Mouse (Mus musculus): Measurements from ENCODE around the gene Pik3r6. TPM values are rescaled to one million over a fixed set of nuclear protein-coding genes. Genes with fewer than 3 reads are reported as not detected.
A peak's percentile ranks its signal among the peaks of the same experiment; 100 is the strongest.

Pik3r6 gene
- polyA plus RNA-seq, 1 experiment from 2014 or later = 4.3 TPM

- Histone ChIP-seq H3K9ac (no peak overlapping the region), H3K36me3 (no peaks in the 10 kb centered on the region), H3K27ac (no peak overlapping the region), H3K4me3 (no peak overlapping the region), H3K27me3 (peaks cover 9% of the 10 kb centered on the region; the same call in 1 of the 2 replicates), H3K4me1 (replicated peaks) (peaks cover 1% of the 10 kb centered on the region), H3K4me2 (no peak overlapping the region), H3K9me3 (replicated peaks) (no peaks in the 10 kb centered on the region)
- ATAC-seq (replicated peaks; ENCODE audit: insufficient number of reproducible peaks, insufficient read depth, low FRiP score, low read depth) = no peak
- 72% methylated on average over 5 of the region's 5 CpGs for WGBS
Observed at GRCm38 (mm10) chr11:68472162-68472849, 30.5 kb upstream of the Pik3r6 start.

- WGBS = 71% methylated on average over 6 of the region's 6 CpGs
- Histone ChIP-seq H3K4me2 (no peak overlapping the region), H3K4me3 (no peak overlapping the region), H3K4me1 (replicated peaks) (peaks cover 19% of the 10 kb centered on the region), H3K9me3 (replicated peaks) (no peaks in the 10 kb centered on the region), H3K9ac (no peak overlapping the region), H3K27ac (no peak overlapping the region), H3K27me3 (peaks cover 9% of the 10 kb centered on the region; the same call in 1 of the 2 replicates), H3K36me3 (no peaks in the 10 kb centered on the region)
- ATAC-seq (replicated peaks; ENCODE audit: insufficient number of reproducible peaks, insufficient read depth, low FRiP score, low read depth) = no peak
Observed at GRCm38 (mm10) chr11:68474600-68474999, 28.2 kb upstream of the Pik3r6 start.

- H3K4me3 ChIP-seq = no peak overlapping the region
- no peak for ATAC-seq (replicated peaks; ENCODE audit: insufficient number of reproducible peaks, insufficient read depth, low FRiP score, low read depth)
- H3K4me2 ChIP-seq = no peak overlapping the region
- H3K4me1 ChIP-seq (replicated peaks) = peaks cover 19% of the 10 kb centered on the region
- H3K9me3 ChIP-seq (replicated peaks) = no peaks in the 10 kb centered on the region
- H3K9ac ChIP-seq = no peak overlapping the region
- peaks cover 9% of the 10 kb centered on the region; the same call in 1 of the 2 replicates for H3K27me3 ChIP-seq
- no peaks in the 10 kb centered on the region for H3K36me3 ChIP-seq
- no peak overlapping the region for H3K27ac ChIP-seq
- 76% methylated on average over 7 of the region's 7 CpGs for WGBS
Observed at GRCm38 (mm10) chr11:68475676-68476075, 27.1 kb upstream of the Pik3r6 start.

- no peak overlapping the region for H3K4me3 ChIP-seq
- peak overlapping the region; percentile 86 for H3K27ac ChIP-seq
- H3K4me1 ChIP-seq (replicated peaks) = peaks cover 19% of the 10 kb centered on the region
- 58% methylated on average over 6 of the region's 6 CpGs for WGBS
- no peaks in the 10 kb centered on the region for H3K36me3 ChIP-seq
- no peak overlapping the region for H3K9ac ChIP-seq
- peaks cover 9% of the 10 kb centered on the region; the same call in 1 of the 2 replicates for H3K27me3 ChIP-seq
- no peak overlapping the region for H3K4me2 ChIP-seq
- no peak for ATAC-seq (replicated peaks; ENCODE audit: insufficient number of reproducible peaks, insufficient read depth, low FRiP score, low read depth)
- no peaks in the 10 kb centered on the region for H3K9me3 ChIP-seq (replicated peaks)
Observed at GRCm38 (mm10) chr11:68477661-68478060, 25.2 kb upstream of the Pik3r6 start.

GRCm38 (mm10) chr11:68478574-68478981 is 24.2 kb upstream of the Pik3r6 start:
- Histone ChIP-seq H3K36me3 (no peaks in the 10 kb centered on the region), H3K27ac (peak overlapping the region; percentile 86), H3K27me3 (peaks cover 7% of the 10 kb centered on the region; the same call in 1 of the 2 replicates), H3K4me1 (replicated peaks) (peaks cover 21% of the 10 kb centered on the region), H3K4me3 (no peak overlapping the region), H3K4me2 (0 out of 2 replicates have a peak overlapping the region, but pooled peaks have one; percentile 4), H3K9me3 (replicated peaks) (no peaks in the 10 kb centered on the region), H3K9ac (no peak overlapping the region)
- WGBS = 29% methylated on average over 3 of the region's 3 CpGs
- ATAC-seq (replicated peaks; ENCODE audit: insufficient number of reproducible peaks, insufficient read depth, low FRiP score, low read depth) = no peak

- no peaks in the 10 kb centered on the region for H3K27me3 ChIP-seq
- no peak for ATAC-seq (replicated peaks; ENCODE audit: insufficient number of reproducible peaks, insufficient read depth, low FRiP score, low read depth)
- H3K4me3 ChIP-seq = no peak overlapping the region
- no peak overlapping the region for H3K27ac ChIP-seq
- H3K9me3 ChIP-seq (replicated peaks) = no peaks in the 10 kb centered on the region
- H3K9ac ChIP-seq = no peak overlapping the region
- no peaks in the 10 kb centered on the region for H3K36me3 ChIP-seq
- H3K4me1 ChIP-seq (replicated peaks) = peaks cover 35% of the 10 kb centered on the region
- 91% methylated on average over 4 of the region's 4 CpGs for WGBS
- no peak overlapping the region for H3K4me2 ChIP-seq
Observed at GRCm38 (mm10) chr11:68480660-68481059, 22.2 kb upstream of the Pik3r6 start.

- no peak overlapping the region for H3K27ac ChIP-seq
- H3K27me3 ChIP-seq = no peaks in the 10 kb centered on the region
- no peak overlapping the region for H3K4me2 ChIP-seq
- ATAC-seq (replicated peaks; ENCODE audit: insufficient number of reproducible peaks, insufficient read depth, low FRiP score, low read depth) = no peak
- no peak overlapping the region for H3K4me3 ChIP-seq
- H3K4me1 ChIP-seq (replicated peaks) = peaks cover 37% of the 10 kb centered on the region
- H3K36me3 ChIP-seq = no peaks in the 10 kb centered on the region
- H3K9ac ChIP-seq = no peak overlapping the region
- H3K9me3 ChIP-seq (replicated peaks) = no peaks in the 10 kb centered on the region
Observed at GRCm38 (mm10) chr11:68482001-68482400, 20.8 kb upstream of the Pik3r6 start.

- Histone ChIP-seq H3K36me3 (no peaks in the 10 kb centered on the region), H3K9me3 (replicated peaks) (no peaks in the 10 kb centered on the region), H3K4me3 (no peak overlapping the region), H3K4me2 (no peak overlapping the region), H3K9ac (no peak overlapping the region), H3K27ac (no peak overlapping the region), H3K4me1 (replicated peaks) (peaks cover 30% of the 10 kb centered on the region), H3K27me3 (no peaks in the 10 kb centered on the region)
- 47% methylated on average over 6 of the region's 6 CpGs for WGBS
- ATAC-seq (replicated peaks; ENCODE audit: insufficient number of reproducible peaks, insufficient read depth, low FRiP score, low read depth) = no peak
Observed at GRCm38 (mm10) chr11:68483213-68483612, 19.6 kb upstream of the Pik3r6 start.

GRCm38 (mm10) chr11:68484431-68484830 is 18.4 kb upstream of the Pik3r6 start:
- no peak for ATAC-seq (replicated peaks; ENCODE audit: insufficient number of reproducible peaks, insufficient read depth, low FRiP score, low read depth)
- no peak overlapping the region for H3K4me2 ChIP-seq
- peaks cover 23% of the 10 kb centered on the region for H3K4me1 ChIP-seq (replicated peaks)

GRCm38 (mm10) chr11:68485206-68485942 is 17.4 kb upstream of the Pik3r6 start:
- H3K27me3 ChIP-seq = no peaks in the 10 kb centered on the region
- ATAC-seq (replicated peaks; ENCODE audit: insufficient number of reproducible peaks, insufficient read depth, low FRiP score, low read depth) = 0 out of 2 replicates have a peak, but pooled peaks have one; percentile 35
- no peak overlapping the region for H3K9ac ChIP-seq
- WGBS = 29% methylated on average over 8 of the region's 8 CpGs
- no peak overlapping the region for H3K4me2 ChIP-seq
- peaks cover 23% of the 10 kb centered on the region for H3K4me1 ChIP-seq (replicated peaks)
- H3K27ac ChIP-seq = no peak overlapping the region
- H3K9me3 ChIP-seq (replicated peaks) = no peaks in the 10 kb centered on the region
- no peak overlapping the region for H3K4me3 ChIP-seq
- H3K36me3 ChIP-seq = no peaks in the 10 kb centered on the region

More at GRCm38 (mm10) chr11:68484431-68484830, 18.4 kb upstream of the Pik3r6 start:
- H3K27me3 ChIP-seq = no peaks in the 10 kb centered on the region
- no peaks in the 10 kb centered on the region for H3K36me3 ChIP-seq
- no peaks in the 10 kb centered on the region for H3K9me3 ChIP-seq (replicated peaks)
- peak overlapping the region; percentile 23 for H3K27ac ChIP-seq
- H3K9ac ChIP-seq = no peak overlapping the region
- H3K4me3 ChIP-seq = no peak overlapping the region
- 68% methylated on average over 3 of the region's 3 CpGs for WGBS

GRCm38 (mm10) chr11:68486093-68486492 is 16.7 kb upstream of the Pik3r6 start:
- ATAC-seq (replicated peaks; ENCODE audit: insufficient number of reproducible peaks, insufficient read depth, low FRiP score, low read depth) = no peak
- H3K27ac ChIP-seq = no peak overlapping the region
- H3K4me1 ChIP-seq (replicated peaks) = peaks cover 23% of the 10 kb centered on the region
- H3K4me2 ChIP-seq = no peak overlapping the region
- WGBS = 87% methylated on average over 3 of the region's 3 CpGs
- no peaks in the 10 kb centered on the region for H3K9me3 ChIP-seq (replicated peaks)
- no peaks in the 10 kb centered on the region for H3K36me3 ChIP-seq
- H3K4me3 ChIP-seq = no peak overlapping the region
- no peak overlapping the region for H3K9ac ChIP-seq
- H3K27me3 ChIP-seq = no peaks in the 10 kb centered on the region

Measured in heart, embryonic 15.5 days (tissue).